Mouse (Mus musculus): ENCODE data around the gene Tns3. TPM values are rescaled to one million over a fixed set of nuclear protein-coding genes. Genes with fewer than 3 reads are reported as not detected.

Gene Tns3
- total RNA-seq, 2 experiments from 2014 or later, result 69.9 to 73.2 TPM

DNA sequence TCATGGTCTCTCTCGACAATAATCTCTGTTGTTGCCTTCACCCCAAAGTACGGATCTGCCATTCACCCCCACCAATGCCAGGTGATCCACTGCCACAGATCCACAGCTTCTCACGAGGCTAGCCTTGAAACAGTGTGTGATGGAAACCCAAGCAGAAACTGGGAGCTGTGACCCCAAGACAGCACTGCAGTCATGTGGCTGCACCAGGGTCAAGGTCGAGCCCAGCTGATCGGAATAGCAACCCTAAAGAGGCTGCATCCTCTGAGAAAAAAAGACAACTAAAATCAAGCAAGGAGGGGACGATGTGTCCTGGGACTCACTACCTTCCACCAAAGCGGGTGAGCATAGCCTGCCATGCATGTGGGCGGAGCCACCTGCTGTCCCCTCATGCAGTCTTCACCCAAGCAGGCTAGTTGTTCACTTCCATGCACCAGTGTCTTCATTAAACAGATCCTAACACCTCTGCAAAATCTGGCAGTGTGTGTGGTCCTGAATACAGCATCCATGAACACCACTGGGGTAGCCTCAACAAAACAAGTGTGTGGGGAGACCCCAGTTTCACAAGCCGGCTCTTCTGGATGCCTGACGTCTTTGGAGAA is 12.1 kb downstream of the Tns3 start:
- DNase-seq (ENCODE audit: low spot score in 2 of 2), result no peak

DNA sequence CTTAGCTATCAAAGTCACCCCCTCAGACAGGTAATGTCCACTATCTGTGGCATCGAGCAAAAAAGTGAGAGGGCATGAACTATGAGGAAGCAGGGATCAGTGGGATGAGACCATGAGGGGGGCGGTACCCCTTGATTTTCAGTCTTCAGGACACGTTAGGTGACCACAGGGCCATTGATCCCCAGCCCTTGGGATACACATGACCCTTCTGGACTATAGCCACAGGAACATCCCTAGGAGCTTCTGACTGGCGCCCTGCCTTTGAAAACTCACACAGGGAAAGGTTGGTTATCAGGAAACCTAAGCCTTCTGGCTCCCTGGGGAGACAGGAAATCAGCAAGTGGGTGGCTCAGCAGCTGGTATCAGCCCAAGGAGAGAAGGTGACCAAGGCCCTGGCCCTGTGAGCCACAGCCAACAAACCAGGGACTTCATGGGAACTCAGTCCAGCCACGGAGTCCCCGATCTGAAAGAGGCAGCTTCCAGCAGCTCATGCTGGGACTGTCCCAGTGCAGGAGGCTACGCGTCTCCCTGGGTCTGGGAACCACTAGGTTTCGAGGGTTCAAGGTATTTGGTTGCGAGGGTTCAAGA is 12.8 kb downstream of the Tns3 start:
- no peak for DNase-seq (ENCODE audit: low spot score in 2 of 2)

DNA sequence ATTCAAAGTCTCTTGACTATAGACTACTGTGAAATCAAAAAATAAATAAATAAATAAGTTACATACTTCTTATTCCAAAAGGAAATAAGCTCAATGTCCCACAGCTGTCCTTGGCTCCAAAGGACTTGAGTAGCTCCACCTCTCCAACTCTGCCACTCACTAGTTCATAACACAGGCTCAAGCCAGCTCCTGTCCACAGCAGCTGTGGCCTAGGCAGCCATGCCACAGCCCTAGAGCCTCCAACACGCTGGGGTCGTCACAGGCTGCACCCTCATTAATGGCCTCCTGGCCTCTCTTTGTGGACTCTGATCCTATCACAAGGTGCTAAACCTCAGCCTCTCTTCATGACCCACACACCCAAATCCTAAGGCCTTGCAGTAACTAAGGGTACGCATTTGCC is 18.7 kb downstream of the Tns3 start:
- DNase-seq (ENCODE audit: low spot score in 2 of 2), result no peak

DNA sequence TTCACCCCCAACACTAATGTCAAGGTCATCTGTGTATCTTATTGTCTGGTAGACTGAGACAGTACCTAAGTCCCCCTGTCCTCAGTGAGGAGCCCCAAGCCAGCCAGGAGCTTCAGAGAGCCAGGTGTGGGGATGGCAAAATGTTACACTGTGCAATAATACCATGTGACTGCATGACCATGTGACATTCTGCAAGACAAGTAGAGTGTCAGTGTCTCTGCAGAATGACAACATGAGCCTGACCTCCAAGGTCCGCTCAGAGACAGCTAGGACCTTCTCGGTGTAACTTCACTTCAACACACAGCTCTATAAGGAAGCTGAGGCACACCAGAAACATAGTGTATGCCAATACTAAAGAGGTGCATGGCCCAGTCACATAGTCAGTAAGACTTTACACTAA is 20.1 kb downstream of the Tns3 start:
- no peak for DNase-seq (ENCODE audit: low spot score in 2 of 2)

DNA sequence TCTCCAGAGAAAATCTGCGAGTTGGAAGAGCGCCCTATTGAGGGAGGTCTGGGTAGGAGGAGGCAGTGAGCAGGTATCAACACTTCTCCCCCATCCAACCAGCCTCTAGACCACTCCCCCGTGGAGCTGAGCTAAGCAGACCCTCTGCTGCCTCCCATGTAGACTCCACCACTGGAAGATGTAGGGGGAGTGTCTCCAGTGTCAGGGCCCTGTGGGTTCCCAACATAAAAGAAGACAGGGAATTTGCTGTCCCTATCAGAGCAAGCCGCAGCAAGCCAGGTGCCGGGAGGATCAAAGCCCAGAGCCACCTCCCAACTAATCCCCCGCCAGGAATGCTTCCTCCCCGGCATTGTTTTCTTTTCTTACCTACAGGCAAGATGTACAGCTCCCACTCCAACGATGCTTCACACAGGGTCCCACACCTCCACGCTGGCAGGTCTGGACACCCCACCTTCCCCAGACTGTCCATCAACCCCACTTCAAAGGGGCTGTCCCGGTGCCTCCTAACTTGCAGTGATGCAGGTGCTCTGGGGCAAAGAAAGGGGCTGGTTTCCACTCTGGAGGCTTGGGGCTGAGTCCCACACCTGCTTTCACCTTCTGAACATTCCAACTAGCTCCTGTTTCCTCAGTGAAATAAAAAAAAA is 22.6 kb downstream of the Tns3 start:
- DNase-seq (ENCODE audit: low spot score in 2 of 2), result no peak

DNA sequence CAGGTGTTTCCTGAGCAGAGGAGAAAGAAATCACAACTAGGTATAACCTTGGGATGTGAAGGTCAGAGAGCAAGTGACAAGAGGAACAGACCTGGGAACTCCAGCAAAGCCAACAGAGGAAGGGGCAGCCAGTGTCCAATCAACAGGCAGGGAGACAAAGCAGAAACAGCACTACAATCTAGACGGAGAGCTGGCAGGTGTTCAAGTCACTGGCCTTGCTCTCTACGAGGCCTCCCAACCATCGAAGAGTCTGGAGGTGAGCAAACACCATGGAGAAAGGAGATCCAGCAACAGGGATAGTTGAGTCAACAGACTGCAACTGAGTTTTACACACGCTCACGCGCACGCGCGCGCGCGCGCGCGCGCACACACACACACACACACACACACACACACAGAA is 24.6 kb downstream of the Tns3 start:
- no peak for DNase-seq (ENCODE audit: low spot score in 2 of 2)

DNA sequence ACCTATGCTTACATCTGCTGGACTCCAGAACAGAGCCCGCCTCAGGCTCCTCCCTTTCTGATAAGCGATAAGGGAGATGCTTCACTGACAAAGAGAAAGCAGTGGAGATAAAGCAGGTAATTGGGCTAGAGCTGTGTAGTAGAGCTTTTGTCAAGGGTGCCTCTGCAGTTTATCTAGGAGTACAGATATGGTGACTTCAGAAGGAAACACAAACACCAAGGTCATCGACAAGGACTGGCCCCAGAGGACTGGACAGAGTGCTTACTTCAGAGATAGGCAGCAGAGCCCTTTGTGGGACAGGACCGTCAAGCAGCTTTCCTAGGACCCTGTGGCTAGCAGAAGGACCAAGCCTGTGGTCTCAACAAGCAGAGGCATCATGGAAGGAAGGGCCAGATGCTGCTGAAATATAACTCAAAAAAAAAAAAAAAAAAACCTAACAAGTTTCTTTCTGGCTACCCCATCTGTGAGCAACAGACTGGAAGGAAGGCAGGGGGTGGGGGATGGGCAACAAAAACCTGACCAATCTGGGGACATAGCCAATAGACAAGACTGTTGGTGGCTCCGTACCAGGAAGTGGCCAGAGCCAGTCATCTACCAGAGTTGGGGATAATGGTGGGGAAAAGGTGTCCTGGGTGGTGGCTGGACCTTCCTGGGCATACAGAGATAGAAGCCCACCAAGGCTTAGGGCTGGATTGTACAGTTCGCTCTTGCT is 25.2 kb downstream of the Tns3 start:
- no peak for DNase-seq (ENCODE audit: low spot score in 2 of 2)

DNA sequence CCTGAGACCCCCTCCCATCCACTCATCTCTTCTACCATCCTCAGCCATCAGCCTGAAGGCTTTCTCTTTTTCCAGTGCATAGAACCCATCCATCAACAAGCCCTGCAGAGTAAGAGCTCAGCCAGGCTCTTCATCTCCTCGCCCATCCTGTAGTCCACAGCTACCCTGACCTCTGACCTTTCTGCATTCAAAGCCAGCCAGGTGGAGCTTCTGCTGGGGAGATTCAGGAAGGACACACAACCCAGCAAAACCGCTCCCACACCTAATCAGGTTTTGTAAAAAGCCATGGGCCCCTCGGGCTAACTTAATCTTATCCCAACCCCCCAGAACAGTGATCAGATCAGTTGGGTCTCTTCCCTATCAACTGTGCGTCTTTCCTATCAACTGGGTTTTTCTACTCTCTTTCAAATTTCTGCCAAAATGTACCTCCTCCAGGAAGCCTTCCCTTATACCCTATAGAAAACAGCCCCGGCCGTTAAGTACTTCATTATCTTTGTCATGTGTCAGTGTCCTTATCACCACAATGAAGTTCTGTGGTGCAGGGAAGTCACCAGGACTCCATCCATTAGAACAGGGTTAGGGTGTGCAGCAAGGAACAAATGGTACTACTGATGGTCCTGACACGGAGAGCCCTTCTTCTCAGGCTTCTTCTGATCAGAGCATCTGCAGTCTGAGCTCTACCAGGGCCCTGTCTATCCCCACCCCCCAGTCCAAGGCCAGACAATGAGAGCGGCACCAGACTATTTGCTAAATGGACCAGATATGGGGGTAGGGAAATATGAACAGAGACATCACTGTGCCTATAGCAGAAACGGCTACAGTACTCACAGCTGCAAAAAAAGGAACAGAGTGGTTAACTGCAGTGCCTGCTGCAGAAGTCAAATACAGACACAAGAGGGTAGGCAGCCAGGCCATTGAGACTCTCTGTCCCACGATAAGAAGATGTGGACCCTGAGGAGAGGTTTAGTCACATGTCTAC is 26.6 kb downstream of the Tns3 start:
- no peak for DNase-seq (ENCODE audit: low spot score in 2 of 2)

DNA sequence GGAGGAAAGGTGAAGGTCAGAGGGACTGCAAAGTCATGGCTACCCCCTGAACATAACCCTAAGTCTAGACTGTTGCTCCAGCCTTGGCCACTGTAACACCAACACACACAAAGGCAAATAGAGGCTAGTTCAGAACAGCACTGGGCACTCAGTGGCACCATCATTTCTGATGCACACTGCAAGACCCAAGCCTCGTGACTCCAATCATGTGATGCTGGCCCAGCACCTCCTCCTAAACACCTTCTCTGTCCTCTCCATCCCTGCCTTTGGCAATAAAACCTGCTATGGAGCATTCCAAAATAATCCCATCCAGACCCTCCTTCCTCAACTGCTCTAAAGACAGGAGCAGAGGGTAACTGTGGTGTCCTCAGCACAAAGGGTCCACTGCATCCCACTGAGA is 27.7 kb downstream of the Tns3 start:
- no peak for DNase-seq (ENCODE audit: low spot score in 2 of 2)

DNA sequence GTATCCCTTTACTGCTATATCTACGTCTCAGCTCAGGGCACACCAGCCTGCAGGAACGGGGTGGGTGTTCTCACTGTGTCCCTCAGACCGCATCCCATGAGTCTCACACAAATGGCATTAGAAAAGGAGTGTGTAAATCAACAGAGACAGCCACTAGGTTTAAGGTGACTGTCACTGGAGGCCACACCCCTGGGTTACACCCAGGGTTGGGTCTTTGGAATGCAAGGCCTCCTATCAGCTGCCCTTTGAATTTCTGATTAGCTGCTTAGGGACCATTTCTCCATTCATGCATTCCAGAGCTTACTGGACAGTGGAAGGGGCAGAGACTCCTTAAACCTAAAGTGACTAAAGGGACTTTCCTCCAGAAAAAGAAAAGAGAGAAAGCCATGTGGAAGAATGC is 28.6 kb downstream of the Tns3 start:
- no peak for DNase-seq (ENCODE audit: low spot score in 2 of 2)

DNA sequence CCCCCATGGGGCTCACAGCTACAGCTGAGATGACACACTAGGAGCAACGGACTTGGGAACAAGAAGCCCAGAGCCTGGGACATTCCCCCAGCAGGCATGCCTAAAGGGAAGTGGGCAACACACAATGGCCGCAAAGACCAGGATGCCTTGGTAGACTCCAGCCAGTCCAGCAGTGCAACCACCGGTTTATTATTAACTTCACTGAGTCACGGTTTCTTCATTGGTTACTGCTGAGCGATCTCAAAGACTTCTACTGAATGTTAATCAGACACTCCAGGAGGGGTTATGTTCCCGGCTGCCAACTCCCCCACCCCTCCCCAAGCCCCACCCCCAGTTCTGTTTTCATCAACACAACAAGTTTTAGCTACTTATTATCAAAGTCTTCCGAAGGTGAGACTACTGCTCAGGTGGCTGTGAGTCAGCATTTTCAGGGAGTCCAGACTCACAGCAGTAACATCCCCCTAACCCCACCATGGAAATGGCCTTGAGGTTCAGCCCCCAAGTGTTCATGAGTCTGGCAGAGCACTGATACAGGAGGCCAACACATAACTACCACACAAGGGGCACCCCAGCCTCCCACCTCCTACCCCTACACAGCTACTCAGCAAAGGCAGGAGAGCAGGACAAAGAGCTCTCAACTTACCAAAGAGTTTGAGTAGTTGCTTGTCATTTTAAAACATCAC is 29.5 kb downstream of the Tns3 start:
- no peak for DNase-seq (ENCODE audit: low spot score in 2 of 2)

DNA sequence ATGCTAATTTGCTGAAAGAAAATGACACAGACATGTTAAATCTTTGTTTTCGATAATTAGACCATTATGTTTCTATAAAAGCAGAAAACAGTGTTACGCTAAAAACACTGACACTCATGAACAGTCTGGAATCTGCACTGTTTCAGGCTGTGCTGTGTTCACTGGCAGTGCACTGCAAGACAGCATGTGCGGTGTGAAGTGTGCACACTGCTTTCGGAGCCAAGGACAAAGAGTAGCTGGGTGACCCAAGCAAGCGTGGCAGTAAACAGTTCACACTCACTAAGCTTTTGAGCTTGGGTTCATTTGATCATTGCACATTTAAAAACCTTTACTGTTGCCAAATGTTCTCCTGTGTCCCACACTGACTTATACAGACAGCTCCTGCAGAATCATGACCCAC is 32.2 kb downstream of the Tns3 start:
- DNase-seq (ENCODE audit: low spot score in 2 of 2), result no peak

DNA sequence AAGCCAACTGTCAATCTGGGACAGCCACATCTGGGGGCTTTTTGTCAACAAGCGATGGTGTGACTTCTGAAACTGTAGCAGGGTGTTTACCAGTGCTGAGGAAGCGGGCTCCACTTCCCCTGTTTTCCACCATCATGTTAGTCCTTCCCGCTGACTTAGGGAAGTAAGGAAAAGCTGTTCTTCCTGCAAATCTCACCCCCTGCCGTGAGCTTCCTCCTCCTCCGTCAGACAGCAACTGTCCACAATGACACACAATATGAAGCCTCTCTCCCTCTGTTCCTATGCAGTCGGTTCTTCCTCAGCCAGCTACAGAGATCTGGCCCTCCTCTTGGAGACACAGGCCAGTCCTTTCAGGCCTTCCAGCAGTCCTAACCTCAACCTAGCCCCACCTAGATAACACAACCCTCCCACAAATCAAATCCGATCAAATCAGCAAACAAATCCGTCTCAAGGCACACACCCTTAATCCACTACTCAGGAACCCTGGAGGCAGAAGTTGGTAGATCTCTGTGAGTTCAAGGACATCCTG is 34.4 kb downstream of the Tns3 start:
- no peak for DNase-seq (ENCODE audit: low spot score in 2 of 2)

DNA sequence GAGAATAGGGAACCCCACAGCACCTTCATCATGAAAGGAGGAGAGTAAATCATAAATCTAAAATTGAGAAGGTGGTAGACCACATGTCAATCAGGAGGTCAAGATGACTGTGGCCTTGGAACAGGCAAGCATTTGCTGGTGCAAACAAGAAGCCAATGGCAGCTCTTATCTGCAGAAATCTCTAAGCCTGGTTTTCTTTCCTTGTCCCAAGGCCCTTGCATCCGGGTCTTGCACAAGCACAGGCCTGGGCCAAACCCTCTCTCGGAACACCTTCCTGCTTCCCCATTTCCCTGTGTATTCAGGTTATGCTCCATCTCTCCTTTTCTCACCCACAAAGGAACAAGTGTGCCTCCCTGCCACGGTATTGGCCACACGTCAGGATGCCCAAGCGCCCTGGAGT is 35.0 kb downstream of the Tns3 start:
- DNase-seq (ENCODE audit: low spot score in 2 of 2), result no peak

DNA sequence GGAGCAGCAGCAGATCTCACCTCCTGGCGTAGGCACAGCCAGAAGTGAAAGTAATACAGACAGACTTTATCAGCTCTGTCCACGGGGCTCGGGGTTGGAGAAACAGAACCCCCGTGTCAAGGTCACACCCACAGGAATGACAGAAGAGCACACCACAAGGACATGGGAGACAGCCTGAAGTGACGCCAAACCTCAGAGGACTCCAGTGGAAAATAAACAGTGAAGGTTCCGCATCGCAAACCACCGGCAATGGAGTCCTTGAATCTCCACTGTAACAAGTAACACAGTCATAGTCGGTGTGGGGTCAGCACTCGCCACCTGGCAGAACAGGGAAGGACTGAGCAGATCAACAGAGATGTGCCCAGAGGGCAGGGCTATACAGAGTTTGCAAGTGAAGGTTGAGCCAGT is 35.5 kb downstream of the Tns3 start:
- DNase-seq (ENCODE audit: low spot score in 2 of 2), result no peak

DNA sequence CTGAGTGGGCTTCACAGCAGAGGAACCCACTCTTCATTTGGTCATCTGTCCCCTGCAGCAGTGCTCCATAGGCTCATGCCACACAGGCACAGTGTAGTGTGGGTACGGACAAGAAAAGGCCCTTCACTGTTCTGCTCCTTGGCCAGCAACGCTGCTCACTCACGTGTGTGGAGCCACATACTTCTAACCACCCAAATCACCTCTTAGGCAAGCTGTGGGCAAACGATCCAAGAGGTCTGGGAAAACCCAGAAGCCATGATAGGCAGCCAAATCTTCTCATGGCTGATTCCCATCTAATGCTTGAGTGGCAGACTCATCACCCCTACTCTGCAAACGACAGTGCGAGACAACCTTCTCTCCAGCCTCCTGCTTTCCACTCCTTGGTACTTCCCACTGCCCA is 37.2 kb downstream of the Tns3 start:
- no peak for DNase-seq (ENCODE audit: low spot score in 2 of 2)

DNA sequence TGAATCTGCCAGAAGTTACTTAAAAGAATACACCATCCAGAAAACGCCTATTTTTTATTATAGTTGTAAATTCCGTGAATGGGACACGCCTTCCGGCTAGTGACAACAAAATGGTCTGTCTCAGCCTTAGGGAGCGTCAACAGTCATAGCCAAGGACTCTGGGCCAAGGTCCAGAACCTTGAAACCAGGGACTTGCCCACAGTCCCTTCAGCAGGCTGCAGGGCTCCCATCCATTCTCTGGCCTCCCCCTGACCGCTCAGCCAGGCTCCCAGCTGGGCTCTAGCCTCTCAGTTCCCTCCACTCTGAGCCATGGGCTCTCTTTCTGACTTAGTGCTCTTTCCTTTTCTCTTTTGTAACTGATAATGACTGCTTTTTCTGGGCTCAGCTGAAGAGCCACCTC is 37.6 kb downstream of the Tns3 start:
- no peak for DNase-seq (ENCODE audit: low spot score in 2 of 2)

DNA sequence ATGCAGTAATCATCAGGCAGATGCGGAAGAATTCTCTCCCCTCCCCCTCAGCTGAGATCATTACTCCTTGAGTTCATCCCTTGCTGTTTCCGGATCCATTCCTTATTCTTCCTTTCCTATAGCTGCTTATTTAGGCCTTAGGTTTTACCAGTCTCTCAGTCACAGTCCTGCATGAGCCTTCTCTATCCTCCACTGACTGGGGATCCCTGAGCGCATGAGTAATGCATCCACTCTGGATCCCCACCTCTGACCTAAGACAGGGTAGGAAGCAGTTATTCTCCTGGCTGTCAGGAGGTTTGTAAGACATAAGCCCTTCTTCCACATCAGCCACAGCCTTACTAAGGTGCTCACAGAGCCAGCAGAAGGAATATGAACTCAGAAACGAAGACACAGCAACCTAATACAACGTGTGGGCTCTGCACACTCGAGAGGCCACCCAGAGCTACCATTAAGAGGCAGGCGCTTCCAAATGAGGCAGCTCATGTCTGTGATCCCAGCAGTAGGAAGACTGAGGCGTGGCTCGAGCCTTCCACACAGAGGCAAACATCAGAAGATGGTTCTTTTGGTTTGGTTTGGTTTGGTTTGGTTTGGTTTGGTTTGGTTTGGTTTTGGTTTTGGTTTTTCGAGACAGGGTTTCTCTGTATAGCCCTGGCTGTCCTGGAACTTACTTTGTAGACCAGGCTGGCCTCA is 38.3 kb downstream of the Tns3 start:
- no peak for DNase-seq (ENCODE audit: low spot score in 2 of 2)

DNA sequence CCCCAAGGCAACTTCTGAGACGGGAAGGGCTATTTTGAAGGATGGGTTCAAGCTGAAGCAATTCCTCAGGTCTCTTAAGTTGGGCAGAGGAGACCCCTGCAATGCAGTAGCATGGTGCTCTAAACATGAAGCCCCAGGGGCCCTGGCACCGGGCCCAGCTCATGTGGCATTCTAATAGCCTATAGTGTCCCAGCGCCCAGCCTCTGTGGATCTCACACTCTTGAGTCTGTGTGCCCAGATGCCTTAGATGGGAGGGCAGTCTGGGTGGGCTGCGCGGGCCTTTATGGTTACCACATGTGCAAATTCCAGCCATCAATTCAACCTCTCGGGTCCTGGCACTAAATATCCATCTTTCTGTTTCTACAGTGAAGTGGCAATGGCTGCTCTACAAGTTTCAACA is 38.9 kb downstream of the Tns3 start:
- no peak for DNase-seq (ENCODE audit: low spot score in 2 of 2)

Data from layer of hippocampus, postnatal 14 days (tissue).